Mouse (Mus musculus) midbrain, embryonic 14.5 days (tissue): ENCODE measurements around the gene Atg4a-ps. TPM values are rescaled to one million over a fixed set of nuclear protein-coding genes. Genes with fewer than 3 reads are reported as not detected.

Experiments
- ATAC-seq: fragments of 200-750 bp; cut with Nextera tagmentation; 2 replicates; pipeline ENCODE4 v1.8.0; 2017; ENCODE audit warnings: moderate number of reproducible peaks, moderate library complexity; ENCODE audit not compliant: low FRiP score, low TSS enrichment
- DNase-seq: peaks from one replicate; pipeline ENCODE4 v3.0.0-alpha.2; 2015
- H3K27ac ChIP-seq: fragments of 300-500 bp; sonication (generic); replicated peaks from 2 replicates; pipeline ENCODE4 v1.5.1; 2014; ENCODE audit warnings: mild to moderate bottlenecking, low read depth, low read length, moderate library complexity
- H3K27me3 ChIP-seq: fragments of 300-500 bp; sonication (generic); 2 replicates; pipeline ENCODE4 v1.6.1; 2014; ENCODE audit warnings: low read length, control low read depth, mixed read lengths; ENCODE audit not compliant: control insufficient read depth, insufficient read depth
- H3K36me3 ChIP-seq: fragments of 300-500 bp; sonication (generic); 2 replicates; pipeline ENCODE4 v1.6.1; 2014; ENCODE audit warnings: low read length, control low read depth; ENCODE audit not compliant: control insufficient read depth, insufficient read depth
- H3K4me1 ChIP-seq: fragments of 300-500 bp; sonication (generic); 2 replicates; pipeline ENCODE4 v1.6.1; 2014; ENCODE audit warnings: mild to moderate bottlenecking, antibody characterized with exemption, low read length, control low read depth; ENCODE audit not compliant: control insufficient read depth, insufficient read depth
- H3K4me2 ChIP-seq: fragments of 300-500 bp; sonication (generic); 2 replicates; pipeline ENCODE4 v1.6.1; 2014; ENCODE audit warnings: mild to moderate bottlenecking, low read length, moderate library complexity
- H3K4me3 ChIP-seq: fragments of 300-500 bp; sonication (generic); replicated peaks from 2 replicates; pipeline ENCODE4 v1.5.1; 2014; ENCODE audit warnings: low read depth, low read length
- H3K9ac ChIP-seq: fragments of 300-500 bp; sonication (generic); replicated peaks from 2 replicates; pipeline ENCODE4 v1.6.1; 2014; ENCODE audit warnings: mild to moderate bottlenecking, low read length, moderate library complexity
- H3K9me3 ChIP-seq: fragments of 300-500 bp; sonication (generic); 2 replicates; pipeline ENCODE4 v1.6.1; 2016; ENCODE audit warnings: low read length, control low read depth, mixed read lengths; ENCODE audit not compliant: control insufficient read depth
- WGBS: fragments of 180-500 bp; shearing (Covaris S2); extraction: QIAGEN DNeasy Blood & Tissue Kit; methylation state at CpG from one replicate; pipeline ENCODE4 v1.1.7; 2014; 5-methylcytosine and 5-hydroxymethylcytosine counted together
- polyA plus RNA-seq: library from polyadenylated mRNA; unstranded; fragments of >200 nt; fragmentation: Nextera tagmentation; extraction: Ambion mirVana; gene quantifications from 2 replicates; pipeline ENCODE4 v1.2.1, GENCODE M21; 2014

Atg4a-ps gene
- polyA plus RNA-seq, 1 experiment from 2014 or later: not detected

- Histone ChIP-seq H3K4me1 (no peaks in the 10 kb centered on the region), H3K4me2 (no peak overlapping the region), H3K9me3 (no peaks in the 10 kb centered on the region), H3K27ac (no peak overlapping the region), H3K36me3 (no peaks in the 10 kb centered on the region), H3K4me3 (no peak overlapping the region), H3K9ac (no peak overlapping the region), H3K27me3 (no peaks in the 10 kb centered on the region)
- ATAC-seq (no peak), DNase-seq (no peak)
- 83% methylated on average over 4 of the region's 4 CpGs for WGBS
These were observed 26.2 kb upstream of the Atg4a-ps start for GRCm38 (mm10) chr3:103672113-103672512.

GRCm38 (mm10) chr3:103663385-103663784 is 17.5 kb upstream of the Atg4a-ps start:
- H3K27me3 ChIP-seq: no peaks in the 10 kb centered on the region

GRCm38 (mm10) chr3:103661714-103662113 is 15.8 kb upstream of the Atg4a-ps start:
- ATAC-seq: no peak
- no peaks in the 10 kb centered on the region for H3K9me3 ChIP-seq
- 0 out of 2 replicates have a peak, but pooled peaks cover 5% of the 10 kb centered on the region for H3K4me1 ChIP-seq
- no peak overlapping the region for H3K4me3 ChIP-seq
- no peaks in the 10 kb centered on the region for H3K36me3 ChIP-seq
- H3K9ac ChIP-seq: no peak overlapping the region
- H3K27me3 ChIP-seq: no peaks in the 10 kb centered on the region
- DNase-seq: no peak
- H3K4me2 ChIP-seq: no peak overlapping the region
- H3K27ac ChIP-seq: no peak overlapping the region
- WGBS: 89% methylated on average over 8 of the region's 8 CpGs

More at GRCm38 (mm10) chr3:103663385-103663784, 17.5 kb upstream of the Atg4a-ps start:
- DNase-seq (no peak), ATAC-seq (no peak)
- H3K4me3 ChIP-seq: no peak overlapping the region
- H3K36me3 ChIP-seq: no peaks in the 10 kb centered on the region
- no peaks in the 10 kb centered on the region for H3K4me1 ChIP-seq
- no peak overlapping the region for H3K9ac ChIP-seq
- no peaks in the 10 kb centered on the region for H3K9me3 ChIP-seq
- H3K4me2 ChIP-seq: no peak overlapping the region
- no peak overlapping the region for H3K27ac ChIP-seq
- 97% methylated on average over 3 of the region's 3 CpGs for WGBS

GRCm38 (mm10) chr3:103660012-103660411 is 14.1 kb upstream of the Atg4a-ps start:
- H3K27me3 ChIP-seq: no peaks in the 10 kb centered on the region
- DNase-seq (no peak), ATAC-seq (no peak)
- H3K4me3 ChIP-seq: no peak overlapping the region
- no peaks in the 10 kb centered on the region for H3K9me3 ChIP-seq
- H3K9ac ChIP-seq: no peak overlapping the region
- no peak overlapping the region for H3K4me2 ChIP-seq
- WGBS: 94% methylated on average over 2 of the region's 2 CpGs
- no peaks in the 10 kb centered on the region for H3K36me3 ChIP-seq
- no peak overlapping the region for H3K27ac ChIP-seq
- 0 out of 2 replicates have a peak, but pooled peaks cover 5% of the 10 kb centered on the region for H3K4me1 ChIP-seq

GRCm38 (mm10) chr3:103650406-103650805 is 4.5 kb upstream of the Atg4a-ps start:
- no peak overlapping the region for H3K9ac ChIP-seq
- ATAC-seq: no peak
- H3K27ac ChIP-seq: no peak overlapping the region
- DNase-seq: no peak
- H3K4me2 ChIP-seq: no peak overlapping the region
- no peaks in the 10 kb centered on the region for H3K4me1 ChIP-seq
- 20% methylated on average over 1 of the region's 1 CpGs for WGBS
- H3K36me3 ChIP-seq: no peaks in the 10 kb centered on the region
- H3K4me3 ChIP-seq: no peak overlapping the region
- no peaks in the 10 kb centered on the region for H3K27me3 ChIP-seq
- no peaks in the 10 kb centered on the region for H3K9me3 ChIP-seq

- DNase-seq (no peak), ATAC-seq (no peak)
- Histone ChIP-seq H3K27ac (no peak overlapping the region), H3K4me3 (no peak overlapping the region), H3K9me3 (no peaks in the 10 kb centered on the region), H3K36me3 (no peaks in the 10 kb centered on the region), H3K4me1 (no peaks in the 10 kb centered on the region), H3K4me2 (no peak overlapping the region), H3K27me3 (no peaks in the 10 kb centered on the region), H3K9ac (no peak overlapping the region)
- WGBS: 76% methylated on average over 6 of the region's 6 CpGs
These were observed 3.8 kb upstream of the Atg4a-ps start for GRCm38 (mm10) chr3:103649716-103650115.

- Histone ChIP-seq H3K36me3 (no peaks in the 10 kb centered on the region), H3K27me3 (no peaks in the 10 kb centered on the region), H3K4me1 (no peaks in the 10 kb centered on the region), H3K27ac (no peak overlapping the region), H3K4me3 (no peak overlapping the region), H3K9me3 (no peaks in the 10 kb centered on the region), H3K9ac (no peak overlapping the region), H3K4me2 (no peak overlapping the region)
- DNase-seq (no peak), ATAC-seq (no peak)
- WGBS: 91% methylated on average over 4 of the region's 4 CpGs
These were observed 2.6 kb upstream of the Atg4a-ps start for GRCm38 (mm10) chr3:103648486-103648885.

GRCm38 (mm10) chr3:103647164-103647867 is 1.4 kb upstream of the Atg4a-ps start:
- H3K4me3 ChIP-seq: no peak overlapping the region
- no peaks in the 10 kb centered on the region for H3K4me1 ChIP-seq
- no peaks in the 10 kb centered on the region for H3K27me3 ChIP-seq
- no peaks in the 10 kb centered on the region for H3K9me3 ChIP-seq
- DNase-seq (no peak), ATAC-seq (no peak)
- WGBS: 91% methylated on average over 11 of the region's 11 CpGs
- H3K36me3 ChIP-seq: no peaks in the 10 kb centered on the region
- no peak overlapping the region for H3K4me2 ChIP-seq
- H3K9ac ChIP-seq: no peak overlapping the region
- no peak overlapping the region for H3K27ac ChIP-seq

GRCm38 (mm10) chr3:103641301-103641700 is 4.6 kb downstream of the Atg4a-ps start:
- Histone ChIP-seq H3K36me3 (no peaks in the 10 kb centered on the region), H3K9me3 (no peaks in the 10 kb centered on the region), H3K27ac (0 out of 2 replicates have a peak overlapping the region, but pooled peaks have one; percentile 20), H3K27me3 (no peaks in the 10 kb centered on the region), H3K4me2 (no peak overlapping the region), H3K4me1 (0 out of 2 replicates have a peak, but pooled peaks cover 2% of the 10 kb centered on the region), H3K4me3 (no peak overlapping the region), H3K9ac (no peak overlapping the region)
- no peak for ATAC-seq
- 42% methylated on average over 7 of the region's 7 CpGs for WGBS
- peak; percentile 21 for DNase-seq
